Mouse (Mus musculus): ENCODE measurements around the gene Cenpx. TPM values are rescaled to one million over a fixed set of nuclear protein-coding genes. Genes with fewer than 3 reads are reported as not detected.
"Not testable (repeated sequence)": the region's sequence is repeated elsewhere in the genome, so short reads cannot be mapped to it uniquely, and the experiment has no call there.

Gene Cenpx
- 112 and 115 TPM in 2 replicates for polyA plus RNA-seq (2014; fragmentation: Nextera tagmentation; extraction: Ambion mirVana)

- ATAC-seq (ENCODE audit: insufficient read depth, low FRiP score, low TSS enrichment) (peak; percentile 94), DNase-seq (ENCODE audit: low spot score) (peak; percentile 97)
- peak within 1 kb of the TSS; percentile 96 for H3K4me2 ChIP-seq (ENCODE audit: low read depth)
- H3K27me3 ChIP-seq (ENCODE audit: control insufficient read depth, insufficient read depth, low read length) = no peaks in the 10 kb centered on the region
- peak within 1 kb of the TSS; percentile 3; the same call in 1 of the 2 replicates for H3K27ac ChIP-seq (ENCODE audit: low read depth, low read length)
- no peaks in the 10 kb centered on the region for H3K9me3 ChIP-seq (ENCODE audit: control insufficient read depth, low read length)
- 2% methylated on average over 53 of the region's 53 CpGs for WGBS
- peak within 1 kb of the TSS; percentile 65 for H3K4me3 ChIP-seq (ENCODE audit: low read depth, low read length)
- peak within 1 kb of the TSS; percentile 62 for H3K9ac ChIP-seq (ENCODE audit: low read length)
- H3K4me1 ChIP-seq (ENCODE audit: control insufficient read depth, insufficient read depth, low read length) = peaks cover 12% of the 10 kb centered on the region
- peaks cover 6% of the 10 kb centered on the region for H3K36me3 ChIP-seq (ENCODE audit: control insufficient read depth, insufficient read depth, low read length)
Measured at GRCm38 (mm10) chr11:120713580-120714518, at the start of gene Cenpx, which contains the start of gene Lrrc45. Gene Cenpx (minus strand): TSS chr11:120713738. Gene Lrrc45 (plus strand): TSS chr11:120713925.

GRCm38 (mm10) chr11:120762672-120763041 lies 49.1 kb upstream of the Cenpx start, which contains the start of gene Hmga1b:
Gene Hmga1b (plus strand): TSS chr11:120762794.
- not testable (repeated sequence) for H3K9me3 ChIP-seq (ENCODE audit: control insufficient read depth, low read length); DNase-seq (ENCODE audit: low spot score); H3K4me2 ChIP-seq (ENCODE audit: low read depth); ATAC-seq (ENCODE audit: insufficient read depth, low FRiP score, low TSS enrichment); H3K9ac ChIP-seq (ENCODE audit: low read length); H3K4me3 ChIP-seq (ENCODE audit: low read depth, low read length); H3K27ac ChIP-seq (ENCODE audit: low read depth, low read length); H3K36me3 ChIP-seq (ENCODE audit: control insufficient read depth, insufficient read depth, low read length); H3K4me1 ChIP-seq (ENCODE audit: control insufficient read depth, insufficient read depth, low read length); H3K27me3 ChIP-seq (ENCODE audit: control insufficient read depth, insufficient read depth, low read length)
- 31% methylated on average over 11 of the region's 14 CpGs for WGBS

- ATAC-seq (ENCODE audit: insufficient read depth, low FRiP score, low TSS enrichment) (no peak), DNase-seq (ENCODE audit: low spot score) (no peak)
- Histone ChIP-seq H3K27ac (ENCODE audit: low read depth, low read length) (no peak overlapping the region), H3K9me3 (ENCODE audit: control insufficient read depth, low read length) (no peaks in the 10 kb centered on the region), H3K4me1 (ENCODE audit: control insufficient read depth, insufficient read depth, low read length) (no peaks in the 10 kb centered on the region), H3K4me3 (ENCODE audit: low read depth, low read length) (no peak overlapping the region), H3K4me2 (ENCODE audit: low read depth) (no peak overlapping the region), H3K36me3 (ENCODE audit: control insufficient read depth, insufficient read depth, low read length) (no peaks in the 10 kb centered on the region), H3K9ac (ENCODE audit: low read length) (no peak overlapping the region), H3K27me3 (ENCODE audit: control insufficient read depth, insufficient read depth, low read length) (peaks cover 6% of the 10 kb centered on the region; the same call in 1 of the 2 replicates)
- WGBS = 71% methylated on average over 14 of the region's 14 CpGs
Measured at GRCm38 (mm10) chr11:120761811-120762671, 48.5 kb upstream of the Cenpx start.

- DNase-seq (ENCODE audit: low spot score) (no peak), ATAC-seq (ENCODE audit: insufficient read depth, low FRiP score, low TSS enrichment) (no peak)
- Histone ChIP-seq H3K27ac (ENCODE audit: low read depth, low read length) (no peak overlapping the region), H3K9ac (ENCODE audit: low read length) (no peak overlapping the region), H3K4me2 (ENCODE audit: low read depth) (no peak overlapping the region), H3K4me1 (ENCODE audit: control insufficient read depth, insufficient read depth, low read length) (no peaks in the 10 kb centered on the region), H3K36me3 (ENCODE audit: control insufficient read depth, insufficient read depth, low read length) (no peaks in the 10 kb centered on the region), H3K27me3 (ENCODE audit: control insufficient read depth, insufficient read depth, low read length) (peaks cover 6% of the 10 kb centered on the region; the same call in 1 of the 2 replicates), H3K4me3 (ENCODE audit: low read depth, low read length) (no peak overlapping the region), H3K9me3 (ENCODE audit: control insufficient read depth, low read length) (no peaks in the 10 kb centered on the region)
- WGBS = 87% methylated on average over 9 of the region's 9 CpGs
Measured at GRCm38 (mm10) chr11:120760236-120760635, 46.7 kb upstream of the Cenpx start.

- 72% methylated on average over 4 of the region's 4 CpGs for WGBS
- Histone ChIP-seq H3K4me1 (ENCODE audit: control insufficient read depth, insufficient read depth, low read length) (no peaks in the 10 kb centered on the region), H3K4me3 (ENCODE audit: low read depth, low read length) (no peak overlapping the region), H3K36me3 (ENCODE audit: control insufficient read depth, insufficient read depth, low read length) (no peaks in the 10 kb centered on the region), H3K4me2 (ENCODE audit: low read depth) (no peak overlapping the region), H3K27ac (ENCODE audit: low read depth, low read length) (no peak overlapping the region), H3K9me3 (ENCODE audit: control insufficient read depth, low read length) (no peaks in the 10 kb centered on the region), H3K9ac (ENCODE audit: low read length) (no peak overlapping the region), H3K27me3 (ENCODE audit: control insufficient read depth, insufficient read depth, low read length) (no peaks in the 10 kb centered on the region)
- no peak for DNase-seq (ENCODE audit: low spot score)
- ATAC-seq (ENCODE audit: insufficient read depth, low FRiP score, low TSS enrichment) = no peak
Measured at GRCm38 (mm10) chr11:120751606-120752005, 38.1 kb upstream of the Cenpx start.

GRCm38 (mm10) chr11:120749430-120749829 lies 35.9 kb upstream of the Cenpx start:
- H3K36me3 ChIP-seq (ENCODE audit: control insufficient read depth, insufficient read depth, low read length) = no peaks in the 10 kb centered on the region
- ATAC-seq (ENCODE audit: insufficient read depth, low FRiP score, low TSS enrichment) (no peak), DNase-seq (ENCODE audit: low spot score) (no peak)
- H3K27ac ChIP-seq (ENCODE audit: low read depth, low read length) = no peak overlapping the region
- H3K4me1 ChIP-seq (ENCODE audit: control insufficient read depth, insufficient read depth, low read length) = no peaks in the 10 kb centered on the region
- 67% methylated on average over 8 of the region's 8 CpGs for WGBS
- no peak overlapping the region for H3K4me3 ChIP-seq (ENCODE audit: low read depth, low read length)
- no peaks in the 10 kb centered on the region for H3K9me3 ChIP-seq (ENCODE audit: control insufficient read depth, low read length)
- no peak overlapping the region for H3K9ac ChIP-seq (ENCODE audit: low read length)
- H3K27me3 ChIP-seq (ENCODE audit: control insufficient read depth, insufficient read depth, low read length) = no peaks in the 10 kb centered on the region
- H3K4me2 ChIP-seq (ENCODE audit: low read depth) = no peak overlapping the region

GRCm38 (mm10) chr11:120747974-120748373 lies 34.4 kb upstream of the Cenpx start:
- WGBS = 83% methylated on average over 4 of the region's 4 CpGs
- Histone ChIP-seq H3K9me3 (ENCODE audit: control insufficient read depth, low read length) (no peaks in the 10 kb centered on the region), H3K27ac (ENCODE audit: low read depth, low read length) (no peak overlapping the region), H3K36me3 (ENCODE audit: control insufficient read depth, insufficient read depth, low read length) (no peaks in the 10 kb centered on the region), H3K27me3 (ENCODE audit: control insufficient read depth, insufficient read depth, low read length) (no peaks in the 10 kb centered on the region), H3K4me2 (ENCODE audit: low read depth) (no peak overlapping the region), H3K9ac (ENCODE audit: low read length) (no peak overlapping the region), H3K4me3 (ENCODE audit: low read depth, low read length) (no peak overlapping the region), H3K4me1 (ENCODE audit: control insufficient read depth, insufficient read depth, low read length) (no peaks in the 10 kb centered on the region)
- no peak for DNase-seq (ENCODE audit: low spot score)
- ATAC-seq (ENCODE audit: insufficient read depth, low FRiP score, low TSS enrichment) = no peak

GRCm38 (mm10) chr11:120744121-120744701 lies 30.7 kb upstream of the Cenpx start:
- H3K4me1 ChIP-seq (ENCODE audit: control insufficient read depth, insufficient read depth, low read length) = no peaks in the 10 kb centered on the region
- no peak overlapping the region for H3K9ac ChIP-seq (ENCODE audit: low read length)
- DNase-seq (ENCODE audit: low spot score) (no peak), ATAC-seq (ENCODE audit: insufficient read depth, low FRiP score, low TSS enrichment) (no peak)
- no peak overlapping the region for H3K4me2 ChIP-seq (ENCODE audit: low read depth)
- H3K27me3 ChIP-seq (ENCODE audit: control insufficient read depth, insufficient read depth, low read length) = no peaks in the 10 kb centered on the region
- H3K27ac ChIP-seq (ENCODE audit: low read depth, low read length) = no peak overlapping the region
- no peak overlapping the region for H3K4me3 ChIP-seq (ENCODE audit: low read depth, low read length)
- no peaks in the 10 kb centered on the region for H3K9me3 ChIP-seq (ENCODE audit: control insufficient read depth, low read length)
- WGBS = 72% methylated on average over 7 of the region's 7 CpGs
- no peaks in the 10 kb centered on the region for H3K36me3 ChIP-seq (ENCODE audit: control insufficient read depth, insufficient read depth, low read length)
